Mouse (Mus musculus): ENCODE measurements at regions not wholly inside any gene's neighbourhood (a gene's known extent, or its start where the extent isn't known, plus 50 kb on each side); places are given as distances from the start of the nearest gene placed in this dataset.

- TF ChIP-seq CTCF (conservative IDR thresholded peaks at IDR 0.05; ENCODE audit: low read length) (no peak), POU5F1 (IDR thresholded peaks at IDR 0.05; ENCODE audit: borderline replicate concordance, low read length) (no peak), NANOG (IDR thresholded peaks at IDR 0.05; ENCODE audit: borderline replicate concordance, low read length) (no peak)
Observed at GRCm38 (mm10) chr12:13140636-13141035, 108.4 kb downstream of the Ddx1 start.
